Mouse (Mus musculus) inflammation-experienced regulatory T-cells, adult 6 months (primary cell): ENCODE results near the gene Ranbp3l. TPM values are rescaled to one million over a fixed set of nuclear protein-coding genes. Genes with fewer than 3 reads are reported as not detected.

Experiments used
- ATAC-seq: one replicate; pipeline ENCODE4 v1.8.0; 2017
- polyA plus RNA-seq, 3 experiments: library from polyadenylated mRNA; unstranded; fragments of 100-300 nt; shearing (Covaris generic); gene quantifications; one replicate each; pipeline ENCODE4 v1.2.1; 2017

Ranbp3l gene
- polyA plus RNA-seq, 3 experiments from 2014 or later: 0.13 to 0.26 TPM; not detected in 1

GRCm38 (mm10) chr15:9071556-9072544 lies 104.1 kb downstream of the Ranbp3l start:
- peak; percentile 26 for ATAC-seq

- peak; percentile 11 for ATAC-seq
These were observed 104.9 kb downstream of the Ranbp3l start for GRCm38 (mm10) chr15:9072630-9073029.

- no peak for ATAC-seq
These were observed 105.4 kb downstream of the Ranbp3l start for GRCm38 (mm10) chr15:9073067-9073608.

GRCm38 (mm10) chr15:9073684-9074083 lies 105.9 kb downstream of the Ranbp3l start:
- no peak for ATAC-seq

GRCm38 (mm10) chr15:9074139-9074538 lies 106.4 kb downstream of the Ranbp3l start:
- no peak for ATAC-seq

GRCm38 (mm10) chr15:9074671-9075070 lies 106.9 kb downstream of the Ranbp3l start:
- no peak for ATAC-seq

- ATAC-seq: no peak
These were observed 108.0 kb downstream of the Ranbp3l start for GRCm38 (mm10) chr15:9075608-9076200.

- ATAC-seq: no peak
These were observed 110.9 kb downstream of the Ranbp3l start for GRCm38 (mm10) chr15:9078481-9079300.

- no peak for ATAC-seq
These were observed 111.9 kb downstream of the Ranbp3l start for GRCm38 (mm10) chr15:9079626-9080025.

GRCm38 (mm10) chr15:9080206-9080605 lies 112.5 kb downstream of the Ranbp3l start:
- ATAC-seq: no peak

GRCm38 (mm10) chr15:9081294-9081693 lies 113.5 kb downstream of the Ranbp3l start:
- ATAC-seq: no peak

- no peak for ATAC-seq
These were observed 115.0 kb downstream of the Ranbp3l start for GRCm38 (mm10) chr15:9082753-9083152.

GRCm38 (mm10) chr15:9086813-9087212 lies 119.1 kb downstream of the Ranbp3l start:
- no peak for ATAC-seq

GRCm38 (mm10) chr15:9087421-9087820 lies 119.7 kb downstream of the Ranbp3l start:
- no peak for ATAC-seq

GRCm38 (mm10) chr15:9087895-9088682 lies 120.3 kb downstream of the Ranbp3l start:
- no peak for ATAC-seq

- ATAC-seq: no peak
These were observed 120.9 kb downstream of the Ranbp3l start for GRCm38 (mm10) chr15:9088683-9089072.

- ATAC-seq: no peak
These were observed 121.5 kb downstream of the Ranbp3l start for GRCm38 (mm10) chr15:9089136-9089720.

- ATAC-seq: no peak
These were observed 122.9 kb downstream of the Ranbp3l start for GRCm38 (mm10) chr15:9090662-9091061.

GRCm38 (mm10) chr15:9093598-9094365 lies 126.0 kb downstream of the Ranbp3l start:
- ATAC-seq: no peak

- ATAC-seq: no peak
These were observed 126.6 kb downstream of the Ranbp3l start for GRCm38 (mm10) chr15:9094366-9094750.

- ATAC-seq: no peak
These were observed 129.1 kb downstream of the Ranbp3l start for GRCm38 (mm10) chr15:9096865-9097264.
